Mouse (Mus musculus): ENCODE measurements around the gene Ccdc110.

The Ccdc110 gene

GRCm38 (mm10) chr8:45934582-45935014, at the start of gene Ccdc110:
TSS of gene Ccdc110 (plus strand) at chr8:45934619.
- peak; percentile 94 for DNase-seq

GRCm38 (mm10) chr8:45885202-45885685, 49.2 kb upstream of the Ccdc110 start, which contains the start of gene Pdlim3:
TSS of gene Pdlim3 (plus strand) at chr8:45885461.
- DNase-seq, result no peak

DNA sequence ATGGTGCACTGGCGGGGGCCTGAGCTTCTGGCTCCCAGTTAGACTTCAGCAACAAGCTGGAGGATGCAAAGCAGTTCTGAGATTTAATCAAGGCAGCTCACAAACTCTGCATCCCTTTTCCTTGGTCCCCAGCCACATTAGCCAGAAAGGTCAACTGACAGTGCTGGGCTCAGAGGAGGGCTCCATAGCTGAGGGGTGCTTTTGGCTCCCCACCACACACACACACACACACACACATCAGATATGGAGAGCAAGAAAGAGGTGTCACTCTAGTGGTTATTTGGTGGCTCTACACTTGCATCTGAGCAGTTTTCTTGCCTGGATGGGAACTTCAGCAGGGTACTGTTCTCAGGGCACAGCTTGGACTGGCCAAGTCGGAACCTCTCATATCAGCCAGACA, 48.6 kb upstream of the Ccdc110 start:
- no peak for DNase-seq

DNA sequence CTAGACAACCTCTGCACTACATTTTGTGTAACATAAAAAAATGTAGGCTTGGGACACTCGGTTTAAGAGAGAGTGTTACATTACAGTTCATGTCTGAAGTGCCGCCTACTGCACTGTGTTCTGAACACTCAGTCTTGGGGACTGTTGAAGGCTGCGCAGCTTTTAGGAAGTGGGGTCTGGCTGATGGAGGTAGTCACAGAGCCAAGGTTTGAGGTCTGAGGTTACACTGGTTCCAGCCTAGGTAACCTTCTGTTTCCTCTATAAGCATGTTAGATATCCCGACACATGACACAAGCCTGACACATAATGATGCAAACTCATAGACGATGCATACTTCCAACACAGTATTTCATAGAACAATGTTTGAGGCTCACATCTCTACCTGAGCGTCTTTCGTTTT, 44.7 kb upstream of the Ccdc110 start:
- no peak for DNase-seq

DNA sequence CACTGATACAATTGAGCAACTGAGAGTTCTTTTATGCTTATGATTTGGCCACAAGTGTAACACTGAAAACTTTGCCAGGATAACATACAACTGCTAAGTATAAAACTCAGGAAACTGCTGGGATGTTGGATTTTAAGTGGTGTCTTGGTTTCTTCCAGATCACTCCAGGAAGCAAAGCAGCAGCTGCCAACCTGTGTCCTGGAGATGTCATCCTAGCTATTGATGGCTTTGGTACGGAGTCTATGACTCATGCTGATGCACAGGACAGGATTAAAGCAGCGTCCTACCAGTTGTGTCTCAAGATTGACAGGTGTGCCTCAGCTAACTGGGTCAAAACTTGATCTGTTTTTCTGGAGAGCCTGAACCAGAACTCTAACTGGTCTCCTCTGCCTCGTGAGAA, 37.8 kb upstream of the Ccdc110 start:
- DNase-seq, result no peak

- no peak for DNase-seq
These were observed 34.6 kb upstream of the Ccdc110 start for GRCm38 (mm10) chr8:45899783-45900182.

GRCm38 (mm10) chr8:45901626-45902025, 32.8 kb upstream of the Ccdc110 start:
- DNase-seq, result no peak

GRCm38 (mm10) chr8:45903659-45904058, 30.8 kb upstream of the Ccdc110 start:
- DNase-seq, result no peak

DNA sequence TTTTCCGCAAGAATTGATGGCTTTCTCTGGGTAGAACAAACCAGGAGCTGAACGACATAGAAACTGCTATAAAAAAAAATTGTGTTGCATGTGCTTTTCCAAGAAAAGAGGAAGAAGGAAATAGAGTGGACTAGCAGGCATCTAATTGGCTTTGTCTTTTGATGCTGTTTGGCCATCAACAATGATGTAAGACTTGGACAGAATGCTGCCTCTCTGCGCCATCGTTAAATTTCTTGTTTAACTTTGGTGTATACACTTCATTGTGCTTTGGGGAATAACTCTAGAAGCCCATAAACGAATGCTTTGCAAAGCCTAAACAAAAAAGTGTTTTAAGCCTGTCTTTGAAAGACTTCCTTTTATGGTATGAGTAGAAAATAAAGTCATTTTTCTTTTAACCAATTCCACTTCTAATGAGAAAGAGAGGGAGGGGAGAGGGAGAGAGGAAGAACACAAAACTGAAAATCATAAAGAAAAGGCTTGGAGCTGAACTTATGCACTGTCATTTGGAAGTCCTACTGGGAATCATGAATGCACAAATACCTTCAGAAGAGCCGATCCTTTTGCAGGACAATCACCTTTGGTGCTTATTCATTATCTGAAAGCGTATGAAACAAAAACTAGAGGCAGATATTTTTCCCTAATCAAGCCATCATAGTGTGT, 28.7 kb upstream of the Ccdc110 start:
- DNase-seq, result no peak

- DNase-seq, result no peak
These were observed 28.2 kb upstream of the Ccdc110 start for GRCm38 (mm10) chr8:45906251-45906619.

DNA sequence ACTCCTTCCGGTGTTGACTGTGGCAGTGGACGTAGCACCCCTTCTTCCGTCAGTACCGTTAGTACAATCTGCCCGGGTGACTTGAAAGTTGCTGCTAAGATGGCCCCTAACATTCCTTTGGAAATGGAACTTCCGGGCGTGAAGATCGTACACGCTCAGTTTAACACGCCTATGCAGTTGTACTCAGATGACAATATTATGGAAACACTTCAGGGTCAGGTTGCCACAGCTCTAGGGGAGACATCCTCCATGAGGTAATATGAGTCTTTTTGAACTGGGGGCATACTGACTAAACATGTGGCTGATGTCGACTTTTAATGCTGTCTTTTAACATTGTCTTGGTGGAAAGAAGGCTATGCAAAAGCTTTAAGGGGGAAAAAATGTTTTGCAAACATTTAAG, 20.7 kb upstream of the Ccdc110 start:
- DNase-seq, result no peak

- no peak for DNase-seq
These were observed 17.9 kb upstream of the Ccdc110 start for GRCm38 (mm10) chr8:45916496-45916895.

DNA sequence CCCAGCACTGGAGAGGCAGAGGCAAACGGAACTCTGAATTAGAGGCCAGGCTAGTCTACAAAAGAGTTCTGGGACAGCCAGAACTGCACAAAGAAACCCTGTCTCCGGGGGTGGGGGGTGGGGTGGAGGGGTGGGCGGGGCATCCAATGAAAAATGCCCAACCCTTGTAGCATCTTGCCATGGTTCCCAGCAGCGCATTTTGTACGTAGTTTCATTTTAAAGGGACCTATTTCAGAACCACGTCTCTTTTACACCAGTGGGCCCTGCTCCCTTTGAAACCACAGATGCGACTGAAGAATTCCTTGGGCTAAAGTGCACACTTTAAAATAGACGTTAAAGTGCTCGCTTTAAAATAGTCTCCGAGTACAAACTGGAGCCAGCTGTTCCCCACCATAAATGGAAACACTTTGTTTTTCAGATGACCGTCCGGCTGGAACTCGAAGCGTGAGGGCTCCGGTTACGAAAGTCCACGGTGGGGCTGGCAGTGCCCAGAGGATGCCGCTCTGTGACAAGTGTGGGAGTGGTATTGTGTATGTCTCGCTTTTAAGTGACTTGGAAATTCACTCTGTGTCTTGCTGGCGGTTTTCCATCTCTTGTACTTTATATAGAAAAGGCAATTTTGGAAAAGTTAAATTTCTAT, 17.3 kb upstream of the Ccdc110 start:
- DNase-seq, result no peak

DNA sequence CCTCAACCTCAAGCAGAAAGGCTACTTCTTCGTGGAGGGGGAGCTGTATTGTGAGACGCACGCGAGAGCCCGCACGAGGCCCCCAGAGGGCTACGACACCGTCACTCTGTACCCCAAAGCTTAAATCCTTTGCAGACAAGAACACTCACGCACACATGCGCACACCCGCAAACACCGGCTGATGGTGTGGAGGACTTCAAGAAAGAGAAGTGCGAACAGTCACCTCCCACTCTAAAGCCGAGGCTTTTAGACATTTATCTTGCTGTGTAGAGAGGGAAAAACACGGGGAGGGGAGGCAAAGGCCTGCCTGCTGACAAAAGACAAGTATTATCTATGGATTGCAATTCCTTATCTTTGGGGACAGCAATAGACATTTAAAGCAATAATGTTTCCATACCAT, 15.5 kb upstream of the Ccdc110 start:
- DNase-seq, result no peak

DNA sequence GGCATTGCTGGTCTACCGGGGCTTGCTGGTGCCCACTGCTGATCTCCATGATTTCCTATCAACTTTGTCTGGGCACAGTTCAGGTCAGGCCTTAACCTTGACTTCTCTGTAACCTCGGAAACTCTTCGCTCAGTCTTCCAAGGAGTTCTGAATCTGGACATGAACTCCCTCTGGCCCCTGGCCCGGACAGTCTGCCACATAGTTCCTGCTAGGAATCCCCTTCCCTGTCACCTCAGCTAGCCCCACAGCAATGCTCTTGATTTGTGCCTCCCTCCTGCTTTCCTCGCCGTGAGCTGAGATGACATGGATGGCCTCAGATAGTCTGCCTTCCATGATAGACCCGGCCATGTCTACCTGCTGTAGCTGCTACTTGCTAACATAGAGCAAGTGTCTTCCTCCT, 14.0 kb upstream of the Ccdc110 start:
- DNase-seq, result no peak

GRCm38 (mm10) chr8:45922116-45922515, 12.3 kb upstream of the Ccdc110 start:
- DNase-seq, result no peak

DNA sequence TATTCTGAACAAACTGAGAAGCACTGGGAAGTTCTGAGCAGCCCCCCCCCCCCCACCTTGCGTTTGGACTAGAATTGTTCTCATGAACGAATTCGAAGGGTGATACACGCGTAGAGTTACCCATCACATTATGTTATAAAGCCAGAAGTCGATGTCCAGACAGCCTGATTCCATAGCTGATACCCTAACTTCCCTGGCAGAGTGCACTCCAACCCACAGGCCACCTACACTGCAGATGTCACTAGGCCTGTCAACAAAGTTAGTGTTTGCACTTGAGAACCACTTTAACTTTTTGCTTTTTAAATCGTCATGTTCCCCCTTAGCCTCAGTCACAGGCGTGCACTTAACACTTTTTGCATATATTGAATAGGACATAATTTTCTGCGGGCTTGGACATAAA, 2.6 kb downstream of the Ccdc110 start:
- no peak for DNase-seq

DNA sequence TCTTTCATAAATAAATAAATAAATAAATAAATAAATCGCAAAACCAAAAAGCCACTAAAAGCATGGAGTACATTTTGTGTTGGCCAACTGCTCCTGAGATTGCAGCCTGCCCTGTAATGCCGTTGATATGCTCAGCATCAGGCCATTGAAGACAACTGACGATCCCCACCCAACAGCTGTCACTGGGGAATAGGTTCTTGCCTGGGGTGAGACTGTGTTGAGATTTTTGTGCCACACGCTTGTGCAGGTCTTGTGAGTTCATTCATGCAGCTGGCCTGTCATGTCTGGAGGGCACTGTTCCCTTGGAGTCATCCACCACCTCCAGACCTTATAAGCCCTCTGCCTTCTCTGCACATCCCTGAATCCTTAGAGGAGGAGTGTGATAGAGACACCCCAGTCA, 11.9 kb downstream of the Ccdc110 start:
- DNase-seq, result no peak

DNA sequence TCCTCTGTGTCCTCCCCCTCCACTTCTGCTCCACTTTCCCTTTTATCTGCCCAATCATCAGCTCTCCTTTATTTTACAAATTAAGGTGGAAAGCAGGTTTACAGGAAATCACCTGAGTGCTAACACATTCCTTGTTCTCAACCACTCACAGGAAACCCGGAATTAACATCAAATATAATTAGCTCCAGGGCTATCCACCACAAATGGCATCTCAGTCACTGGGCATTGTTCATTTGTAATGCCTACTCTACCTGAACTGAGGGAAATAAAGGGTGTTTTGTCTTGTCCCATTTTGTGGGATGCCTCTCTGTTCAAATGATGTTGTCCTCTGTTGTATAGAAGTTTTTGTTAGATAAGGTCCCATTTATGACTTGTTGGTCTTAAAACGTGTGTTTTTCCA, 16.2 kb downstream of the Ccdc110 start:
- DNase-seq, result no peak

DNA sequence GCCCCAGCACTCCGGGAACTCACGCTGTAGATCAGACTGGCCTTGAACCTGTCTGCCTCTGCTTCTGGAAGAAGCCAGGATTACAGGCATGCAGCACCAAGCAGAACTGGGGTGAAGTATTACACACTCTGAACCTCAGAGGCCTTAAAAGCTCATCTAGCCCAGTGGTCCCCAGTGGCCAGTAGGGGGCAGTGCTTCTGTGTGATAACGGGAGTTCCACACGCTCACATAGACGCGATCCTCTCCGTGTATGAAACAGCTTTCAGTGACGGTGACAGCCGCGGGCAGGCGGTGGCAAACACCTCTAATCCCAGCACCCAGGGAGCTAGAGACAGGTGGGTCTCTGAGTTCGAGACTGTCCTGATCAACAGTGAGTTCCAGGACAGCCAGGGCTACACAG, 36.5 kb downstream of the Ccdc110 start:
- no peak for DNase-seq

DNA sequence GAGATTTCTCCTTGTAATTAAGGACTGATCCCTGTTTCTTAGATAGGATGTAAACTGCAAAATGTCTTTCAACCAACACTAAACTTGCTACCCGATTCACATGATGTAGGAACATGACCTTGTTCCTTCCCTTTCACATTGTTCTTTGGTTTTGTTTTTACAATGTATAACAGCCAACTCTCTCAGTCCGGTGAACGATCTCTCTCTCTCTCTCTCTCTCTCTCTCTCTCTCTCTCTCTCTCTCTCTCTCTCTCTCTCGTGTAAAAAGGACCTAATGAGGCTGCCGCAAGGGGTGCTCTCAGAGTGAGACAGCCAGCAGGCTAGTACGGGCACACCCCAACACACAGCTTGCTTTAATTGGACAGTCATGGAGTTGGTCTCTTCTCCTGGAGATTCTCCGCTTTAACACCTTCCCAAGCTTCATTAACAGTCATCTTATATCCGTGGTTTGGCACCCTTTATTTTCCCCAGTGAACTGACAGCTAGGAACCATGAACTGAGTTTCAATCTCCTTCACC, 39.6 kb downstream of the Ccdc110 start:
- DNase-seq, result no peak

DNA sequence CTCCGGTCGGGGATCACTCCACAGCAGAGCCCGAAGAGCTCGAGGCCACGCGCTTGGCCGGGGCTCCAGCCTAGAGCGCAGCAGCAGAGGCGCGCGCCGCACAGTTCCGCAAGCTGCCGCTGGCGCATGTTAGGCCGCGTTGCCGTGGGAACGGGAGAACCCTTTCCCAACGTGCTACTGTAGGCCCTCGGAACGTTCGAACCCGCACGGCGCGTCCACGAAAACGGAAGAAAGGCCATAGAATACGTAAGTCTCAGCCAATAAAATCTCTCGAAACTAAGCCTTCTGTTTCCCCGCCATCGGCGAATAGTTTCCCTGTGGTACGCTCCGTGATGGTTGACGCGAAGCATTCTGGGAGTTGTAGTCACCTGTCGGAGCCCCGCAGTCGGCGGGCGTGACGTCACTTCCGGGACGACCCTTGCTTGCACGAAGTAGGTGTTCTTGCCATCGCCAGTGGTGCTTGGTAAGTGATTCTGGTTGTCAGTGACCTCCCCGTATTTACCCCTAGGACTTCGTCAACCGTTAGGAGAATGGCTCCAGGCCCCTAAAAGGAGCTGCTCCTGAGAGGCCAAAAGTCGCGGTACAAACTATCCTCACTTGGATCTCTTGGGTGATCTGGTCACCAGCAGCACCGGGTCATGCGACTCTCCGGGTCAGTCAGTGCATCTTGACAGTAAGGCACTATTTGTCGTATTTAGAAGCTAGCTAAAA, 40.9 kb downstream of the Ccdc110 start, which contains the start of the genes 1700029J07Rik and Ufsp2:
1700029J07Rik (minus strand) TSS at position 127 of the 711 bp plus-strand sequence.
Ufsp2 (plus strand) TSS at position 403 of the 711 bp plus-strand sequence.
- DNase-seq, result peak; percentile 99

GRCm38 (mm10) chr8:45975837-45976468, 41.5 kb downstream of the Ccdc110 start:
- DNase-seq, result no peak
